Mouse (Mus musculus) lung, postnatal 0 days (tissue): Measurements from ENCODE around the gene Hspb1.

ENCODE experiments used
- CTCF ChIP-seq: IDR thresholded peaks from 2 replicates; pipeline ENCODE4 v1.5.1; 2016; ENCODE audit warnings: antibody characterized with exemption, mild to moderate bottlenecking
- EP300 ChIP-seq: IDR thresholded peaks from 2 replicates; pipeline ENCODE4 v1.6.1; 2016; ENCODE audit warnings: antibody characterized with exemption, mild to moderate bottlenecking, control low read depth

GRCm38 (mm10) chr5:135870505-135870904 is 17.2 kb upstream of the Hspb1 start:
- TF ChIP-seq CTCF (no peak), EP300 (no peak)
